Mouse (Mus musculus): ENCODE measurements around the gene Ppargc1a. TPM values are rescaled to one million over a fixed set of nuclear protein-coding genes. Genes with fewer than 3 reads are reported as not detected.

Ppargc1a gene
- polyA plus RNA-seq (2014; fragmentation: Illumina TruSeq; extraction: RNeasy Lipid Tissue Mini Kit (QIAGEN cat#74804); ENCODE audit: low replicate concordance), result 75.8 TPM

DNA sequence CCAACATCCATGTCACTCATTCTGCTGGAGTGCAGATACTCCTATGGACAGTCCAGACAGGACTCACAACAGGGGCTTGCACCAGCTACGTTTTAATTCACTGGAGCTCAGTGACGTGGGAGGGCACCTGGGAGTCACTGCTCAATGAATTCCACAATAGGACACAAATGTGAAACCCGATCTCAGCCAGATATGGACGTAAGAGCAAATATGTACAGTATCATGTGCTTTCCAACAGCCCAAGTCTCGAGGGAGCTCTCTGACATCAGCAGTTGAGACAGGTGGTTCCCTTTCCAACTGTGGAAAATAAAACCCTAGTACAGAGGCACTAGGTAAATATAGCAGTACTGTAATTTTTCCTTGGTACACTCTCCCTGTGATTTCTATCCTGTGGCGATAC, at the start of gene Ppargc1a:
Gene Ppargc1a (minus strand): TSS at position 68 of the 400 bp plus-strand sequence.

